Mouse (Mus musculus) liver, adult 2 months (tissue): ENCODE data around the gene Lad1. TPM values are rescaled to one million over a fixed set of nuclear protein-coding genes. Genes with fewer than 3 reads are reported as not detected.
A peak's percentile ranks its signal among the peaks of the same experiment; 100 is the strongest.

ENCODE experiments used
- DNase-seq: peaks from one replicate; pipeline ENCODE4 v3.0.0-alpha.2; 2011; ENCODE audit warnings: low read depth, low spot score; ENCODE audit errors: extremely low read depth
- H3K27ac ChIP-seq: fragments of 200-500 bp; replicated peaks from 2 replicates; pipeline ENCODE4 v1.5.1; 2012; ENCODE audit warnings: low read depth, mild to moderate bottlenecking, control low read depth, inconsistent platforms, low read length; ENCODE audit not compliant: insufficient read depth
- H3K27me3 ChIP-seq: fragments of 200-500 bp; 2 replicates; pipeline ENCODE4 v1.6.1; 2012; ENCODE audit warnings: mild to moderate bottlenecking, moderate library complexity, low read length, inconsistent platforms; ENCODE audit not compliant: control insufficient read depth, insufficient read depth
- H3K36me3 ChIP-seq: fragments of 200-500 bp; 2 replicates; pipeline ENCODE4 v1.6.1; 2012; ENCODE audit warnings: low read length, inconsistent platforms; ENCODE audit not compliant: control insufficient read depth, insufficient read depth
- H3K4me1 ChIP-seq: fragments of 200-500 bp; 2 replicates; pipeline ENCODE4 v1.6.1; 2011; ENCODE audit warnings: low read length; ENCODE audit not compliant: control insufficient read depth, insufficient read depth
- H3K4me3 ChIP-seq: fragments of 200-500 bp; 2 replicates; pipeline ENCODE4 v1.5.1; 2011; ENCODE audit warnings: low read depth, mild to moderate bottlenecking, control low read depth, low read length, moderate library complexity; ENCODE audit not compliant: insufficient read depth
- H3K79me2 ChIP-seq: fragments of 200-500 bp; 2 replicates; pipeline ENCODE4 v1.6.1; 2012; ENCODE audit warnings: inconsistent platforms, mild to moderate bottlenecking, low read length, moderate library complexity; ENCODE audit not compliant: control insufficient read depth, insufficient read depth
- H3K9ac ChIP-seq: fragments of 200-500 bp; 2 replicates; pipeline ENCODE4 v1.6.1; 2012; ENCODE audit warnings: low read depth, mild to moderate bottlenecking, control low read depth, inconsistent platforms, low read length
- CTCF ChIP-seq: fragments of 200-500 bp; IDR thresholded peaks from 2 replicates; pipeline ENCODE4 v1.5.1; 2011; ENCODE audit warnings: low read depth, low read length, control low read depth
- POLR2A ChIP-seq: fragments of 200-500 bp; IDR thresholded peaks from 2 replicates; pipeline ENCODE4 v1.6.1; 2011; ENCODE audit warnings: low read length, control low read depth; ENCODE audit not compliant: insufficient read depth; ENCODE audit errors: extremely low read depth
- WGBS: fragments of 180-500 bp; shearing (Covaris S2); methylation state at CpG from one replicate; pipeline ENCODE4 v1.1.7; 2018; 5-methylcytosine and 5-hydroxymethylcytosine counted together
- polyA plus RNA-seq: library from polyadenylated mRNA; depleted of rRNA; stranded (reverse); fragments of >200 nt; gene quantifications from 2 replicates; pipeline ENCODE4 v1.2.3, GENCODE M21; 2012
- total RNA-seq: library from RNA; depleted of rRNA; stranded (reverse); fragments of >200 nt; gene quantifications from 2 replicates; pipeline ENCODE4 v1.2.3, GENCODE M21; 2014

Gene Lad1
- total and polyA plus RNA-seq, 2 experiments, result 0.55 to 3.4 TPM

- Histone ChIP-seq H3K27me3 (no peaks in the 10 kb centered on the region), H3K36me3 (no peaks in the 10 kb centered on the region), H3K27ac (no peak overlapping the region), H3K79me2 (no peaks in the 10 kb centered on the region), H3K4me1 (peaks cover 2% of the 10 kb centered on the region; the same call in 1 of the 2 replicates), H3K9ac (no peak overlapping the region), H3K4me3 (no peak overlapping the region)
- 93% methylated on average over 1 of the region's 1 CpGs for WGBS
- DNase-seq, result no peak
- TF ChIP-seq CTCF, result no peak
- no peak for TF ChIP-seq POLR2A
Measured at GRCm38 (mm10) chr1:135855344-135855687, 36.9 kb downstream of the Lad1 start.

GRCm38 (mm10) chr1:135856070-135856469, 37.7 kb downstream of the Lad1 start:
- Histone ChIP-seq H3K79me2 (no peaks in the 10 kb centered on the region), H3K4me1 (peaks cover 2% of the 10 kb centered on the region; the same call in 1 of the 2 replicates), H3K27ac (no peak overlapping the region), H3K9ac (no peak overlapping the region), H3K27me3 (no peaks in the 10 kb centered on the region), H3K36me3 (no peaks in the 10 kb centered on the region), H3K4me3 (no peak overlapping the region)
- TF ChIP-seq CTCF (no peak), POLR2A (no peak)
- WGBS, result 67% methylated on average over 4 of the region's 4 CpGs
- DNase-seq, result no peak

GRCm38 (mm10) chr1:135857137-135857775, 38.9 kb downstream of the Lad1 start:
- peaks cover 2% of the 10 kb centered on the region; the same call in 1 of the 2 replicates for H3K4me1 ChIP-seq
- TF ChIP-seq POLR2A, result no peak
- TF ChIP-seq CTCF, result no peak
- no peaks in the 10 kb centered on the region for H3K79me2 ChIP-seq
- no peak overlapping the region for H3K9ac ChIP-seq
- H3K27ac ChIP-seq, result no peak overlapping the region
- no peaks in the 10 kb centered on the region for H3K27me3 ChIP-seq
- no peak for DNase-seq
- H3K4me3 ChIP-seq, result no peak overlapping the region
- no peaks in the 10 kb centered on the region for H3K36me3 ChIP-seq
- WGBS, result 65% methylated on average over 11 of the region's 11 CpGs

GRCm38 (mm10) chr1:135858533-135858932, 40.1 kb downstream of the Lad1 start:
- no peak for TF ChIP-seq CTCF
- TF ChIP-seq POLR2A, result no peak
- Histone ChIP-seq H3K79me2 (no peaks in the 10 kb centered on the region), H3K9ac (no peak overlapping the region), H3K27me3 (no peaks in the 10 kb centered on the region), H3K27ac (no peak overlapping the region), H3K4me1 (no peaks in the 10 kb centered on the region), H3K4me3 (no peak overlapping the region), H3K36me3 (no peaks in the 10 kb centered on the region)
- WGBS, result 91% methylated on average over 7 of the region's 7 CpGs
- DNase-seq, result no peak

- H3K9ac ChIP-seq, result no peak overlapping the region
- H3K79me2 ChIP-seq, result no peaks in the 10 kb centered on the region
- DNase-seq, result no peak
- no peak overlapping the region for H3K27ac ChIP-seq
- 77% methylated on average over 5 of the region's 5 CpGs for WGBS
- H3K36me3 ChIP-seq, result no peaks in the 10 kb centered on the region
- no peak for TF ChIP-seq CTCF
- TF ChIP-seq POLR2A, result no peak
- H3K4me3 ChIP-seq, result no peak overlapping the region
- no peaks in the 10 kb centered on the region for H3K27me3 ChIP-seq
- no peaks in the 10 kb centered on the region for H3K4me1 ChIP-seq
Measured at GRCm38 (mm10) chr1:135861091-135861490, 42.7 kb downstream of the Lad1 start.

GRCm38 (mm10) chr1:135861980-135862552, 43.7 kb downstream of the Lad1 start:
- peak; percentile 14 for DNase-seq
- Histone ChIP-seq H3K27ac (no peak overlapping the region), H3K4me1 (no peaks in the 10 kb centered on the region), H3K36me3 (no peaks in the 10 kb centered on the region), H3K4me3 (no peak overlapping the region), H3K27me3 (no peaks in the 10 kb centered on the region), H3K79me2 (no peaks in the 10 kb centered on the region), H3K9ac (no peak overlapping the region)
- TF ChIP-seq CTCF (no peak), POLR2A (no peak)
- WGBS, result 48% methylated on average over 9 of the region's 9 CpGs
